Mouse (Mus musculus) MEL (cell line): ENCODE data around the gene Kcnj15. TPM values are rescaled to one million over a fixed set of nuclear protein-coding genes. Genes with fewer than 3 reads are reported as not detected.

Experiments
- DNase-seq: peaks from one replicate; pipeline ENCODE4 v3.0.0; 2011; ENCODE audit warnings: low read depth, low spot score
- H3K27ac ChIP-seq: 2 replicates; pipeline ENCODE4 v1.5.1; 2012; ENCODE audit warnings: low read depth, mild to moderate bottlenecking, control low read depth, low read length, moderate library complexity; ENCODE audit not compliant: control insufficient read depth
- H3K27me3 ChIP-seq, 2 experiments: fragments of 150-350 bp in 1 of 2; sonication (generic) in 1 of 2; 2 replicates each; pipeline ENCODE4 v1.6.1; 2012; ENCODE audit warnings: low read length in 2 of 2, mild to moderate bottlenecking in 2 of 2, improper control_type of control experiment in 1 of 2, moderate library complexity in 1 of 2; ENCODE audit not compliant: insufficient read depth in 2 of 2, control insufficient read depth in 1 of 2
- H3K36me3 ChIP-seq, 2 experiments: 2 replicates each; pipeline ENCODE4 v1.6.1; 2012 to 2014; ENCODE audit warnings: low read length in 2 of 2, improper control_type of control experiment in 1 of 2, inconsistent platforms in 1 of 2, mild to moderate bottlenecking in 1 of 2; ENCODE audit not compliant: insufficient read depth in 2 of 2, control insufficient read depth in 1 of 2
- H3K4me1 ChIP-seq, 2 experiments: fragments of 150-350 bp in 1 of 2; sonication (generic) in 1 of 2; 2 replicates each; pipeline ENCODE4 v1.6.1; 2012; ENCODE audit warnings: low read length in 2 of 2, improper control_type of control experiment in 1 of 2, mild to moderate bottlenecking in 1 of 2; ENCODE audit not compliant: insufficient read depth in 2 of 2, control insufficient read depth in 1 of 2
- H3K4me3 ChIP-seq, 2 experiments: fragments of 150-350 bp in 1 of 2; sonication (generic) in 1 of 2; 2 replicates each; pipeline ENCODE4 v1.5.1; 2012; ENCODE audit warnings: low read depth in 2 of 2, low read length in 2 of 2, mild to moderate bottlenecking in 2 of 2, moderate library complexity in 2 of 2, control low read depth in 1 of 2, improper control_type of control experiment in 1 of 2; ENCODE audit not compliant: control insufficient read depth in 1 of 2, insufficient read depth in 1 of 2
- H3K79me2 ChIP-seq: 2 replicates; pipeline ENCODE4 v1.6.1; 2012; ENCODE audit warnings: mild to moderate bottlenecking, low read length, moderate library complexity; ENCODE audit not compliant: control insufficient read depth, poor library complexity, insufficient read depth
- H3K9ac ChIP-seq: 2 replicates; pipeline ENCODE4 v1.6.1; 2012; ENCODE audit warnings: low read depth, mild to moderate bottlenecking, control low read depth, low read length, moderate library complexity; ENCODE audit not compliant: control insufficient read depth, poor library complexity, severe bottlenecking
- H3K9me3 ChIP-seq: fragments of 150-350 bp; sonication (generic); replicated peaks from 2 replicates; pipeline ENCODE4 v1.6.1; 2012; ENCODE audit warnings: mild to moderate bottlenecking, low read length, improper control_type of control experiment, moderate library complexity; ENCODE audit not compliant: insufficient read depth
- CHD1 ChIP-seq: IDR thresholded peaks from 2 replicates; pipeline ENCODE4 v1.6.1; 2012; ENCODE audit warnings: low read depth, mild to moderate bottlenecking, inconsistent platforms, low read length, improper control_type of control experiment
- CHD2 ChIP-seq: IDR thresholded peaks from 2 replicates; pipeline ENCODE4 v1.6.1; 2011; ENCODE audit warnings: low read length, improper control_type of control experiment
- EP300 ChIP-seq, 2 experiments: IDR thresholded peaks; 2 replicates each; pipeline ENCODE4 v1.6.1; 2011; ENCODE audit warnings: improper control_type of control experiment in 2 of 2, low read length in 2 of 2, low read depth in 1 of 2, mild to moderate bottlenecking in 1 of 2
- HCFC1 ChIP-seq: IDR thresholded peaks from 2 replicates; pipeline ENCODE4 v1.6.1; 2012; ENCODE audit warnings: low read depth, mild to moderate bottlenecking, inconsistent platforms, low read length, improper control_type of control experiment, moderate library complexity
- JUND ChIP-seq: IDR thresholded peaks from 2 replicates; pipeline ENCODE4 v1.6.1; 2011; ENCODE audit warnings: low read depth, mild to moderate bottlenecking, improper control_type of control experiment, low read length
- KAT2A ChIP-seq: conservative IDR thresholded peaks from 2 replicates; pipeline ENCODE4 v1.6.1; 2012; ENCODE audit warnings: low read depth, low read length, improper control_type of control experiment, inconsistent platforms
- MAFK ChIP-seq: IDR thresholded peaks from 2 replicates; pipeline ENCODE4 v1.6.1; 2011; ENCODE audit warnings: low read depth, mild to moderate bottlenecking, low read length, improper control_type of control experiment, borderline replicate concordance
- MYB ChIP-seq: IDR thresholded peaks from 2 replicates; pipeline ENCODE4 v1.6.1; 2011; ENCODE audit warnings: mild to moderate bottlenecking, low read depth, low read length, improper control_type of control experiment
- MYC ChIP-seq: IDR thresholded peaks from 2 replicates; pipeline ENCODE4 v1.6.1; 2011; ENCODE audit warnings: low read depth, mild to moderate bottlenecking, low read length, improper control_type of control experiment, moderate library complexity
- NELFE ChIP-seq: IDR thresholded peaks from 2 replicates; pipeline ENCODE4 v1.6.1; 2011; ENCODE audit warnings: low read depth, low read length, improper control_type of control experiment
- POLR2A ChIP-seq, 2 experiments: IDR thresholded peaks; 2 replicates each; pipeline ENCODE4 v1.6.1; 2011 to 2012; ENCODE audit warnings: low read length in 2 of 2, mild to moderate bottlenecking in 2 of 2, control low read depth in 1 of 2, improper control_type of control experiment in 1 of 2, low read depth in 1 of 2, moderate library complexity in 1 of 2; ENCODE audit not compliant: control insufficient read depth in 1 of 2, insufficient read depth in 1 of 2, poor library complexity in 1 of 2
- POLR2AphosphoS2 ChIP-seq: IDR thresholded peaks from 2 replicates; pipeline ENCODE4 v1.6.1; 2011; ENCODE audit warnings: low read length, improper control_type of control experiment
- POLR2AphosphoS5 ChIP-seq: IDR thresholded peaks from 2 replicates; pipeline ENCODE4 v1.6.1; 2012; ENCODE audit warnings: low read depth, borderline replicate concordance, mild to moderate bottlenecking, inconsistent platforms, low read length, moderate library complexity, mixed read lengths
- RCOR1 ChIP-seq: IDR thresholded peaks from 2 replicates; pipeline ENCODE4 v1.6.1; 2012; ENCODE audit warnings: low read depth, mild to moderate bottlenecking, inconsistent platforms, low read length, improper control_type of control experiment
- SIN3A ChIP-seq: IDR thresholded peaks from 2 replicates; pipeline ENCODE4 v1.6.1; 2012; ENCODE audit warnings: low read length, improper control_type of control experiment, inconsistent platforms
- SMC3 ChIP-seq: IDR thresholded peaks from 2 replicates; pipeline ENCODE4 v1.6.1; 2011; ENCODE audit warnings: low read depth, low read length, improper control_type of control experiment
- TBP ChIP-seq: IDR thresholded peaks from 2 replicates; pipeline ENCODE4 v1.8.0; 2011; ENCODE audit warnings: low read depth, low read length, improper control_type of control experiment
- UBTF ChIP-seq: IDR thresholded peaks from 2 replicates; pipeline ENCODE4 v1.6.1; 2012; ENCODE audit warnings: low read depth, mild to moderate bottlenecking, inconsistent platforms, low read length, improper control_type of control experiment, moderate library complexity, borderline replicate concordance; ENCODE audit not compliant: insufficient read depth
- USF1 ChIP-seq: IDR thresholded peaks from 2 replicates; pipeline ENCODE4 v1.6.1; 2014; ENCODE audit warnings: low read depth, mild to moderate bottlenecking, inconsistent platforms, low read length, improper control_type of control experiment, moderate library complexity
- USF2 ChIP-seq, 2 experiments: IDR thresholded peaks; 2 replicates each; pipeline ENCODE4 v1.6.1; 2011 to 2012; ENCODE audit warnings: improper control_type of control experiment in 2 of 2, low read length in 2 of 2, borderline replicate concordance in 1 of 2, inconsistent platforms in 1 of 2, low read depth in 1 of 2, mild to moderate bottlenecking in 1 of 2; ENCODE audit not compliant: insufficient read depth in 1 of 2
- ZKSCAN1 ChIP-seq: IDR thresholded peaks from 2 replicates; pipeline ENCODE4 v1.6.1; 2012; ENCODE audit warnings: low read depth, mild to moderate bottlenecking, inconsistent platforms, low read length, improper control_type of control experiment, moderate library complexity
- ZMIZ1 ChIP-seq: IDR thresholded peaks from 2 replicates; pipeline ENCODE4 v1.6.1; 2012; ENCODE audit warnings: low read depth, mild to moderate bottlenecking, inconsistent platforms, low read length, improper control_type of control experiment, moderate library complexity
- polyA plus RNA-seq, 2 experiments: library from polyadenylated mRNA; stranded (reverse) in 1 of 2; unstranded in 1 of 2; fragments of >175 nt in 1 of 2; fragments of >200 nt in 1 of 2; gene quantifications; 2 replicates each; pipeline versions ENCODE4 v1.2.1 to v1.2.4; 2012; ENCODE audit warnings: low replicate concordance in 2 of 2, low read depth in 1 of 2; ENCODE audit not compliant: insufficient read length in 2 of 2, insufficient read depth in 1 of 2, missing spikeins in 1 of 2
- total RNA-seq: library from RNA; depleted of rRNA; stranded (reverse); fragments of 300-350 nt; gene quantifications from 2 replicates; pipeline ENCODE4 v1.2.3, GENCODE M21; 2012

The Kcnj15 gene
- total and polyA plus RNA-seq, 3 experiments = not detected

- Histone ChIP-seq H3K4me3 (no peak overlapping the region), H3K27ac (no peak overlapping the region), H3K36me3 (no peaks in the 10 kb centered on the region), H3K9me3 (no peaks in the 10 kb centered on the region), H3K27me3 (peaks cover 0 to 1% of the 10 kb centered on the region in 2 experiments; a peak in 1 of 4 replicates), H3K4me1 (no peaks in the 10 kb centered on the region), H3K79me2 (no peaks in the 10 kb centered on the region), H3K9ac (no peak overlapping the region)
- no peak for TF ChIP-seq ZMIZ1
- TF ChIP-seq RCOR1 = no peak
- TF ChIP-seq POLR2A (IDR thresholded peaks at IDR 0.05; ENCODE audit: control insufficient read depth in 1 of 2, insufficient read depth in 1 of 2, low read depth in 1 of 2, low read length in 2 of 2, poor library complexity in 1 of 2) = no peak
- TF ChIP-seq JUND = no peak
- no peak for TF ChIP-seq TBP
- no peak for TF ChIP-seq CHD2
- TF ChIP-seq USF1 = no peak
- no peak for TF ChIP-seq MYB
- TF ChIP-seq UBTF = no peak
- DNase-seq = no peak
Measured at GRCm38 (mm10) chr16:95275713-95276502, 18.6 kb downstream of the Kcnj15 start.

GRCm38 (mm10) chr16:95279015-95279414 lies 21.7 kb downstream of the Kcnj15 start:
- Histone ChIP-seq H3K36me3 (no peaks in the 10 kb centered on the region), H3K9ac (no peak overlapping the region), H3K27ac (no peak overlapping the region), H3K27me3 (peaks cover 0 to 1% of the 10 kb centered on the region in 2 experiments; a peak in 1 of 4 replicates), H3K79me2 (no peaks in the 10 kb centered on the region), H3K9me3 (no peaks in the 10 kb centered on the region), H3K4me3 (no peak overlapping the region), H3K4me1 (no peaks in the 10 kb centered on the region)
- TF ChIP-seq SIN3A (no peak), POLR2A (IDR thresholded peaks at IDR 0.05; ENCODE audit: control insufficient read depth in 1 of 2, insufficient read depth in 1 of 2, low read depth in 1 of 2, low read length in 2 of 2, poor library complexity in 1 of 2) (no peak)
- DNase-seq = no peak

GRCm38 (mm10) chr16:95280338-95280737 lies 23.0 kb downstream of the Kcnj15 start:
- no peak for TF ChIP-seq USF1
- TF ChIP-seq SIN3A = no peak
- TF ChIP-seq KAT2A = no peak
- no peak for TF ChIP-seq POLR2AphosphoS5
- TF ChIP-seq POLR2AphosphoS2 = no peak
- TF ChIP-seq NELFE = no peak
- no peak for TF ChIP-seq CHD1
- no peak for TF ChIP-seq CHD2
- TF ChIP-seq SMC3 = no peak
- no peak for TF ChIP-seq MAFK
- no peak for TF ChIP-seq ZKSCAN1
- no peak for TF ChIP-seq USF2 (IDR thresholded peaks at IDR 0.05; ENCODE audit: borderline replicate concordance in 1 of 2, insufficient read depth in 1 of 2, low read depth in 1 of 2, low read length in 2 of 2)
- TF ChIP-seq EP300 (IDR thresholded peaks at IDR 0.05; ENCODE audit: low read depth in 1 of 2, low read length in 2 of 2) = no peak
- TF ChIP-seq HCFC1 = no peak
- TF ChIP-seq MYC = no peak
- Histone ChIP-seq H3K36me3 (no peaks in the 10 kb centered on the region), H3K9me3 (no peaks in the 10 kb centered on the region), H3K79me2 (no peaks in the 10 kb centered on the region), H3K4me3 (no peak overlapping the region), H3K4me1 (no peaks in the 10 kb centered on the region), H3K9ac (no peak overlapping the region), H3K27me3 (no peaks in the 10 kb centered on the region; a peak in 1 of 4 replicates), H3K27ac (no peak overlapping the region)
- DNase-seq = no peak
